Mouse (Mus musculus): Measurements from ENCODE around the gene Dlgap1. TPM values are rescaled to one million over a fixed set of nuclear protein-coding genes. Genes with fewer than 3 reads are reported as not detected.

The Dlgap1 gene
- polyA plus RNA-seq, 1 experiment, result not detected

- Histone ChIP-seq H3K4me1 (no peaks in the 10 kb centered on the region), H3K36me3 (replicated peaks; ENCODE audit: low read length) (no peaks in the 10 kb centered on the region), H3K4me3 (replicated peaks) (peak overlapping the region; percentile 4), H3K9me3 (peaks cover 8% of the 10 kb centered on the region), H3K27me3 (replicated peaks) (peaks cover 2% of the 10 kb centered on the region)
- TF ChIP-seq FLI1 (IDR thresholded peaks at IDR 0.05; ENCODE audit: low read length) (no peak), GATA1 (IDR thresholded peaks at IDR 0.05; ENCODE audit: borderline replicate concordance, low read length) (no peak)
Observed at GRCm38 (mm10) chr17:70765976-70766375, 797.1 kb downstream of the Dlgap1 start.

- no peaks in the 10 kb centered on the region for H3K36me3 ChIP-seq (replicated peaks; ENCODE audit: low read length)
- H3K4me1 ChIP-seq, result no peaks in the 10 kb centered on the region
- H3K4me3 ChIP-seq (replicated peaks), result no peak overlapping the region
Observed at GRCm38 (mm10) chr17:70772120-70772899, 803.4 kb downstream of the Dlgap1 start.

GRCm38 (mm10) chr17:70779770-70780169 is 810.9 kb downstream of the Dlgap1 start:
- TF ChIP-seq GATA1 (IDR thresholded peaks at IDR 0.05; ENCODE audit: borderline replicate concordance, low read length) (no peak), FLI1 (IDR thresholded peaks at IDR 0.05; ENCODE audit: low read length) (no peak)
- Histone ChIP-seq H3K9me3 (no peaks in the 10 kb centered on the region), H3K4me1 (no peaks in the 10 kb centered on the region), H3K36me3 (replicated peaks; ENCODE audit: low read length) (no peaks in the 10 kb centered on the region), H3K4me3 (replicated peaks) (no peak overlapping the region), H3K27me3 (replicated peaks) (peaks cover 2% of the 10 kb centered on the region)

More at GRCm38 (mm10) chr17:70772120-70772899, 803.4 kb downstream of the Dlgap1 start:
- Histone ChIP-seq H3K9me3 (no peaks in the 10 kb centered on the region), H3K27me3 (replicated peaks) (peaks cover 4% of the 10 kb centered on the region)
- TF ChIP-seq GATA1 (IDR thresholded peaks at IDR 0.05; ENCODE audit: borderline replicate concordance, low read length), result no peak
- no peak for TF ChIP-seq FLI1 (IDR thresholded peaks at IDR 0.05; ENCODE audit: low read length)

GRCm38 (mm10) chr17:70780726-70781689 is 812.1 kb downstream of the Dlgap1 start:
- peaks cover 2% of the 10 kb centered on the region for H3K27me3 ChIP-seq (replicated peaks)
- H3K36me3 ChIP-seq (replicated peaks; ENCODE audit: low read length), result no peaks in the 10 kb centered on the region
- H3K4me3 ChIP-seq (replicated peaks), result no peak overlapping the region
- no peaks in the 10 kb centered on the region for H3K9me3 ChIP-seq
- H3K4me1 ChIP-seq, result no peaks in the 10 kb centered on the region
- TF ChIP-seq GATA1 (IDR thresholded peaks at IDR 0.05; ENCODE audit: borderline replicate concordance, low read length) (no peak), FLI1 (IDR thresholded peaks at IDR 0.05; ENCODE audit: low read length) (no peak)

- TF ChIP-seq GATA1 (IDR thresholded peaks at IDR 0.05; ENCODE audit: borderline replicate concordance, low read length) (no peak), FLI1 (IDR thresholded peaks at IDR 0.05; ENCODE audit: low read length) (no peak)
- Histone ChIP-seq H3K9me3 (peaks cover 5% of the 10 kb centered on the region), H3K36me3 (replicated peaks; ENCODE audit: low read length) (no peaks in the 10 kb centered on the region), H3K4me1 (no peaks in the 10 kb centered on the region), H3K27me3 (replicated peaks) (peaks cover 2% of the 10 kb centered on the region), H3K4me3 (replicated peaks) (no peak overlapping the region)
Observed at GRCm38 (mm10) chr17:70783273-70783672, 814.4 kb downstream of the Dlgap1 start.

GRCm38 (mm10) chr17:70787366-70787765 is 818.5 kb downstream of the Dlgap1 start:
- TF ChIP-seq GATA1 (IDR thresholded peaks at IDR 0.05; ENCODE audit: borderline replicate concordance, low read length) (no peak), FLI1 (IDR thresholded peaks at IDR 0.05; ENCODE audit: low read length) (no peak)
- Histone ChIP-seq H3K4me1 (no peaks in the 10 kb centered on the region), H3K27me3 (replicated peaks) (no peaks in the 10 kb centered on the region), H3K4me3 (replicated peaks) (no peak overlapping the region), H3K36me3 (replicated peaks; ENCODE audit: low read length) (no peaks in the 10 kb centered on the region), H3K9me3 (peaks cover 8% of the 10 kb centered on the region)

GRCm38 (mm10) chr17:70790801-70791200 is 821.9 kb downstream of the Dlgap1 start:
- no peaks in the 10 kb centered on the region for H3K36me3 ChIP-seq (replicated peaks; ENCODE audit: low read length)
- H3K27me3 ChIP-seq (replicated peaks), result peaks cover 4% of the 10 kb centered on the region
- H3K4me1 ChIP-seq, result no peaks in the 10 kb centered on the region
- TF ChIP-seq GATA1 (IDR thresholded peaks at IDR 0.05; ENCODE audit: borderline replicate concordance, low read length) (no peak), FLI1 (IDR thresholded peaks at IDR 0.05; ENCODE audit: low read length) (no peak)
- H3K9me3 ChIP-seq, result peaks cover 8% of the 10 kb centered on the region
- no peak overlapping the region for H3K4me3 ChIP-seq (replicated peaks)

- H3K4me3 ChIP-seq (replicated peaks), result no peak overlapping the region
- no peak for TF ChIP-seq GATA1 (IDR thresholded peaks at IDR 0.05; ENCODE audit: borderline replicate concordance, low read length)
- no peak for TF ChIP-seq FLI1 (IDR thresholded peaks at IDR 0.05; ENCODE audit: low read length)
- H3K27me3 ChIP-seq (replicated peaks), result peaks cover 4% of the 10 kb centered on the region
- peaks cover 7% of the 10 kb centered on the region for H3K9me3 ChIP-seq
- H3K4me1 ChIP-seq, result no peaks in the 10 kb centered on the region
- H3K36me3 ChIP-seq (replicated peaks; ENCODE audit: low read length), result no peaks in the 10 kb centered on the region
Observed at GRCm38 (mm10) chr17:70791596-70792275, 822.9 kb downstream of the Dlgap1 start.

- no peak for TF ChIP-seq GATA1 (IDR thresholded peaks at IDR 0.05; ENCODE audit: borderline replicate concordance, low read length)
- TF ChIP-seq FLI1 (IDR thresholded peaks at IDR 0.05; ENCODE audit: low read length), result no peak
- no peak overlapping the region for H3K4me3 ChIP-seq (replicated peaks)
- H3K27me3 ChIP-seq (replicated peaks), result peaks cover 6% of the 10 kb centered on the region
- no peaks in the 10 kb centered on the region for H3K4me1 ChIP-seq
- H3K36me3 ChIP-seq (replicated peaks; ENCODE audit: low read length), result no peaks in the 10 kb centered on the region
- 0 out of 2 replicates have a peak, but pooled peaks cover 3% of the 10 kb centered on the region for H3K9me3 ChIP-seq
Observed at GRCm38 (mm10) chr17:70794291-70794690, 825.4 kb downstream of the Dlgap1 start.
